Mouse (Mus musculus) B cell, adult 62 days (primary cell): ENCODE measurements around the gene Atad2b. TPM values are rescaled to one million over a fixed set of nuclear protein-coding genes. Genes with fewer than 3 reads are reported as not detected.

Experiments used
- total RNA-seq: library from RNA; stranded (reverse); gene quantifications from 4 replicates; pipeline ENCODE4 v1.2.4, GENCODE M21; 2023

Gene Atad2b
- total RNA-seq, result 79.1 to 88.1 TPM (median 83.0 TPM) in 4 replicates

DNA sequence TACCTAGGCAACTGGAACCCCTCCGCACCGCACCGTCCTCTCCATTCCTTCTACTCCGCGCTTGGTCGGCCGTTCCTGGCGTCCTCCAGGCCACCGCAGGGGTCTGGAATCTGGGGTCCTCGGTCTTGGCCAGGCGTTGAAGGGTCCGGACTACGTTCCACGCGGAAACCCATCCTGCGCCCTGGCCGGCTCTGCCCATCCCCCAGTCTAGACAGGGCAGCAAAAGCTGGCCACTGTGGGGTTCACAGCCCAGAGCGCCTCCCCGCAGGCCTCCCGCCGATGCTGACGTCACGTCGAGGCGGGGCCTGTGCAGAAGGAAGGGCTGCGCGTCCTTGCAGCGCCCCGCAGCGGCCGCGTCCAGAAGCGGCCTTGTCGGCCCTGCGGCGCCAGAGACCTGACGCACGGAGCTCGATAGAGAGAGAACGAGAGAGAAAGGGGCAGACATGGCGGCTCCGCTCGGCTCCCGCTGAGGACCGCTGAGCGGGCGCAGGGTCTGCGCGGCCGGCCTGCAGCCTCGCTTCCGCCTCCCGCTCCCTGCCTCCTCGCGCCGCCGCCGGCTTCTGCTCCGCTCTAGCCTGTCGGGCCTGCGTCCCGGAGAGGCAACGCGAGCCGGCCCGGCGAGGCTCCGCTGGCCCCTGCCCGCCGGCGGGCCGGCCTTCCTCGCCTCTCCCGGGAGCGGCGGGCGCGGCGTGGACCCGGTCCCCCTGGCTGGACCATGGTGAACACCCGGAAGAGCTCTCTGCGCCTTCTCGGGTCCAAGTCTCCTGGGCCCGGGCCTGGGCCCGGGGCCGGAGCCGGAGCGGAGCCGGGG is at the start of gene Atad2b:
Gene Atad2b, plus strand, starts transcription at position 360 of the 811 bp plus-strand sequence.

DNA sequence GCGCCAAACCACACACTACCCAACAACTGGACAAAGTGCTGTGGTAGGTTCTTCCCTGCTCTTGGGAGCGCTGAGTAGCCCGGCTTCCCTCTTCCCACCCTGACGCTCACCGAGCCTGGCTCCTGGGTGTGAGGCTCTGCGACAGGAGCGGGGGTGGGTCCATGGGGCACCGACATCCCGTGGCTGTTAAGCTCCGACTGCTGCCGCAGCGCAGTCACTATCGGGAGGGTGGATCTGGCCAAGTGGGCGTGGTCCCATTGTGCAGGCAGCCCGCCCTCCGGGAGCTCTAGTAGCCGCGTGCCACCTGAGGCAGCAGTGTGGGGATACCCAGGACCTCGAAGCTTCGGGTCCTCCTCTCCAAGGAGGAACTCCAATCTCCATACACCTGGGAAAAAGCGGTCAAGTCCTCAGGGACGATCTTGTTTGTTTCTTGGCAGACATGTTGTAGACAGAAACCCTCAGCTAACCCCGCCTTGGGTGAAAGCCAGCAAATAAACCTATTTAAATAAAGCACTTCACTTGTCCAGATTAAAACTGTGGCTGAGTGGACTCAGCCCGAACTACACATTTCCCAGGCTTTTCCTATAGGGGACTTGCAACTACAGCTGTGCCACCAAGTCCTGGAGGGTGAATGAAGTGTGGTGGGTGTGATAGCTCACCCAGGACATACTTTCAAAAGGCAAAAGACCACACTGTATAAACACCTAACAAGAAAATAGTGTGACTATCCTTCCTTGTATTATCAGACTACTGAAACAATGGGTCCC is 42.8 kb upstream of the Atad2b start, which contains the start of gene Mfsd2b:
Gene Mfsd2b, minus strand, starts transcription at position 199 of the 767 bp plus-strand sequence.

DNA sequence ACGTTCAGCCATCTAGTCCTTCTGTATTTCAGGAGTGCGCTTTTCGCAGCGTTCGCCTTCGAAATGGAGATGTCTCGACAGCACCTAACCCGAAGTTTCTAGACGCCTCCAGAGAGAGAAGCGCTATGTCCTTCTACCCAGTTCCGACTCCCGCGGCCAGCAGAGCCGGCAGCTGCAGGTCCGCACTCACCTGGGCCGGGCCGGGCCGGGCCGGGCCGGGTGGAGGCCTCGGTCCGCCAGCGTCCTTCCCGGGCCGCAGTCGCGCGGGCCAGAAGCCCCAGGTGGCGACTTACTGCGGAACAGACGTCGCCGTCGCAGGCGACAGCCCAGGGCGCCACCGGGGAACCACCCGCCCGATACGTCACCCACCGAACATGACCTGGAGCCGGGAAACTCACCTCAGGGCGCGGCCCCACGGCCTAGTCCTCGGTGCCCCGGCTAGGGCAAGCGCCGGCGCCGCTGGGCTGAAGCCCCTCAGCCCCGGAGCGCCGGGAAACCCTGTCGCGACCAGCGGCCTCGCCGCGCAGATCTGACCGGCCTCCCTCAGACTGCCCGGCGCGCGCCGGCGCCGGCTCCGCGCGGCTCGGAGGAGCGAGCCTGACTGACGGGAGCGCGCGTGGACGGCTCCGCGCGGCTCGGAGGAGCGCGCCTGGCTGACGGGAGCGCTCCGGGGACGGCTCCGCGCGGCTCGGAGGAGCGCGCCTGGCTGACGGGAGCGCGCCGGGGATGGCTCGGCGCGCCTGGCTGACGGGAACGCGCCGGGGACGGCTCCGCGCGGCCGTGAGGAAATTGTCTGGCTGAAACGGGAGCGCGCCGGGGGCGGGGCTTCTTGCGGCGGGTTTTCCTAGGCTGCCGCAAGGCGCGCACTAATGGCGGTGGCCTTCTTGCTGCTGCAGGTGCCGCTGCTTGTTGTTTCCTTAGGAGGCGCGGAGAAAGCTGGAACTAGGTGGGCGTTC is 9.9 kb upstream of the Atad2b start, which contains the start of gene Ubxn2a:
Gene Ubxn2a, minus strand, starts transcription at position 755 of the 956 bp plus-strand sequence.

Other genes with a start within 250 kb of the Atad2b start
- 0.42 TPM in 1 of 4 replicates, not detected in the others for gene Fam228a, start 178.9 kb upstream of the Atad2b start, total RNA-seq
- gene Pfn4, start 148.3 kb upstream of the Atad2b start, total RNA-seq, result 1.0 to 2.0 TPM (median 1.8 TPM) in 4 replicates
- gene Fam228b, start 148.1 kb upstream of the Atad2b start, total RNA-seq, result 3.8 to 11.4 TPM (median 9.1 TPM) in 4 replicates
- gene Sf3b6, start 99.8 kb upstream of the Atad2b start, total RNA-seq, result 113 to 135 TPM (median 126 TPM) in 4 replicates
- gene Fkbp1b, start 75.8 kb upstream of the Atad2b start, total RNA-seq, result not detected in 4 replicates
- 12.5 to 16.5 TPM (median 15.7 TPM) in 4 replicates for gene Wdcp, start 74.0 kb upstream of the Atad2b start, total RNA-seq
- 2.3 to 3.3 TPM (median 2.5 TPM) in 4 replicates for gene Mfsd2b, start 43.0 kb upstream of the Atad2b start, total RNA-seq
- gene Ubxn2a, start 9.6 kb upstream of the Atad2b start, total RNA-seq, result 27.9 to 32.3 TPM (median 30.5 TPM) in 4 replicates